Mouse (Mus musculus): ENCODE measurements at regions not wholly inside any gene's neighbourhood (a gene's known extent, or its start where the extent isn't known, plus 50 kb on each side); places are given as distances from the start of the nearest gene placed in this dataset.

- TF ChIP-seq GATA1 (IDR thresholded peaks at IDR 0.05; ENCODE audit: borderline replicate concordance, low read length) (no peak), FLI1 (IDR thresholded peaks at IDR 0.05; ENCODE audit: low read length) (no peak)
These were observed 99.0 kb upstream of the Mbnl1 start for GRCm38 (mm10) chr3:60373662-60374061.

Measured in megakaryocyte, embryonic 14.5 days (primary cell).